Mouse (Mus musculus) limb, embryonic 15.5 days (tissue): ENCODE data around the gene Ptpn6. TPM values are rescaled to one million over a fixed set of nuclear protein-coding genes. Genes with fewer than 3 reads are reported as not detected.

Experiments
- microRNA counts: library from miRNA; unstranded; fragments of <30 nt; microRNA quantifications from one replicate; lab custom pipeline; 2016
- microRNA-seq: library from miRNA; unstranded; fragments of <30 nt; microRNA quantifications from one replicate; pipeline ENCODE4, GENCODE M21; 2016
- polyA plus RNA-seq: library from polyadenylated mRNA; unstranded; fragments of >200 nt; fragmentation: Nextera tagmentation; extraction: Ambion mirVana; gene quantifications from 2 replicates; pipeline ENCODE4 v1.2.1, GENCODE M21; 2015

Gene Ptpn6
- polyA plus RNA-seq, 1 experiment from 2014 or later: 17.8 TPM

MicroRNAs encoded within 50 kb of the gene (microRNA counts, 519-probe panel; counts per million panel counts)
- microRNA mmu-miR-141 (lab: Ali Mortazavi, UCI): 2,767 counts per million, percentile 61 among the panel's probes with 10 or more counts
- microRNA mmu-miR-200c (lab: Ali Mortazavi, UCI): 3,330 counts per million, percentile 79 among the panel's probes with 10 or more counts

Small RNA genes lying within 50 kb of the gene (microRNA-seq; reads per million reads assigned to microRNA genes)
- 619 reads per million, percentile 70 among the genes with 10 or more reads in this experiment for gene Mir141
- gene Mir200c: 4,345 reads per million, percentile 87 among the genes with 10 or more reads in this experiment

Other genes with a start within 250 kb of the Ptpn6 start
- gene C1rl, start 245.6 kb downstream of the Ptpn6 start, polyA plus RNA-seq: 0.61 and 0.73 TPM in 2 replicates
- gene C1ra, start 226.3 kb downstream of the Ptpn6 start, polyA plus RNA-seq: 3.9 and 4.6 TPM in 2 replicates
- 5.5 and 6.6 TPM in 2 replicates for gene C1s1, start 196.4 kb downstream of the Ptpn6 start, polyA plus RNA-seq
- gene C1rb, start 168.4 kb downstream of the Ptpn6 start, polyA plus RNA-seq: not detected in 2 replicates
- 0.14 TPM in 1 of 2 replicates, not detected in the other for gene C1s2, start 102.6 kb downstream of the Ptpn6 start, polyA plus RNA-seq
- gene Lpcat3, start 75.7 kb downstream of the Ptpn6 start, polyA plus RNA-seq: 46.1 and 55.0 TPM in 2 replicates
- gene Emg1, start 26.5 kb downstream of the Ptpn6 start, polyA plus RNA-seq: 164 and 183 TPM in 2 replicates
- 285 and 312 TPM in 2 replicates for gene Phb2, start 26.4 kb downstream of the Ptpn6 start, polyA plus RNA-seq
- 356 and 402 TPM in 2 replicates for gene Grcc10, start 2.7 kb upstream of the Ptpn6 start, polyA plus RNA-seq
- gene Gm45234, start 17.3 kb upstream of the Ptpn6 start, polyA plus RNA-seq: 0.10 TPM in 1 of 2 replicates, not detected in the other
- gene Atn1, start 17.8 kb upstream of the Ptpn6 start, polyA plus RNA-seq: 15.1 and 15.7 TPM in 2 replicates
- 7.9 and 9.1 TPM in 2 replicates for gene Eno2, start 31.0 kb upstream of the Ptpn6 start, polyA plus RNA-seq
- gene Lrrc23, start 41.0 kb upstream of the Ptpn6 start, polyA plus RNA-seq: 0.36 and 0.83 TPM in 2 replicates
- 14.1 and 15.5 TPM in 2 replicates for gene Spsb2, start 69.9 kb upstream of the Ptpn6 start, polyA plus RNA-seq
- gene Tpi1, start 75.6 kb upstream of the Ptpn6 start, polyA plus RNA-seq: 940 and 1,131 TPM in 2 replicates
- gene Usp5, start 90.8 kb upstream of the Ptpn6 start, polyA plus RNA-seq: 134 and 136 TPM in 2 replicates
- gene Cdca3, start 90.8 kb upstream of the Ptpn6 start, polyA plus RNA-seq: 124 and 141 TPM in 2 replicates
- 0.96 and 3.2 TPM in 2 replicates for gene Gnb3, start 101.6 kb upstream of the Ptpn6 start, polyA plus RNA-seq
- 43.7 and 62.3 TPM in 2 replicates for gene P3h3, start 119.0 kb upstream of the Ptpn6 start, polyA plus RNA-seq
- gene Gpr162, start 125.3 kb upstream of the Ptpn6 start, polyA plus RNA-seq: 1.6 and 2.9 TPM in 2 replicates
- gene Cd4, start 149.5 kb upstream of the Ptpn6 start, polyA plus RNA-seq: 0.24 and 0.31 TPM in 2 replicates
- 2.3 TPM in 2 replicates for gene Lag3, start 173.0 kb upstream of the Ptpn6 start, polyA plus RNA-seq
- 241 and 331 TPM in 2 replicates for gene Ptms, start 181.4 kb upstream of the Ptpn6 start, polyA plus RNA-seq
- 352 and 365 TPM in 2 replicates for gene Mlf2, start 192.7 kb upstream of the Ptpn6 start, polyA plus RNA-seq
- 146 and 160 TPM in 2 replicates for gene Cops7a, start 226.8 kb upstream of the Ptpn6 start, polyA plus RNA-seq